Mouse (Mus musculus): Measurements from ENCODE around the gene Ldb1. TPM values are rescaled to one million over a fixed set of nuclear protein-coding genes. Genes with fewer than 3 reads are reported as not detected.
A peak's percentile ranks its signal among the peaks of the same experiment; 100 is the strongest.

Gene Ldb1
- polyA plus RNA-seq, 1 experiment from 2014 or later = 70.7 TPM

GRCm38 (mm10) chr19:46040149-46040902 lies 4.7 kb downstream of the Ldb1 start:
- 28% methylated on average over 14 of the region's 14 CpGs for WGBS
- Histone ChIP-seq H3K4me1 (replicated peaks; ENCODE audit: control insufficient read depth, insufficient read depth, low read length) (peaks cover 55% of the 10 kb centered on the region), H3K9ac (ENCODE audit: low read length) (peak overlapping the region; percentile 71)

DNA sequence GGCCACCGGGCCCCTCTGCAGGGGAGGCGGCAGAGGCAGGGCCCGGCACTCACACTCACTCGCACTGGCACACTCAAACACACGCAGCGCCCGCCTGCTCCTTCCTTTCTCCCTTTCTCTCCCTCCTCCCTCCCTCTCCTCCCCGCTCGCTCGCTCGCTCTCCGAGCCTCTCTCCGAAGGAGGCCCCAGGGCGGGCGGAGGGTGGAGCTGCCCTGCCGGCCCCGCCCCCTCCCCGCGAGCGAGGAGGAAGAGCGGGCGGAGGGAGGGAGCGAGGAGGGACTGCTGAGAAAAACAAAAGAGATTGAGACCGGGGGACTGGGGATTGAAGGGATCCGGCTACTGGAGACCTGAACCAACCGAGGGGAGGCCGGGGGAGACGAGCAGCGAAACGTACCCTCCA lies 5.5 kb downstream of the Ldb1 start:
- WGBS = under 1% methylated on average over 12 of the region's 30 CpGs

More at GRCm38 (mm10) chr19:46040149-46040902, 4.7 kb downstream of the Ldb1 start:
- H3K4me3 ChIP-seq (ENCODE audit: low read length) = peak overlapping the region; percentile 82
- peak overlapping the region; percentile 89 for H3K4me2 ChIP-seq (ENCODE audit: low read depth, low read length)
- no peaks in the 10 kb centered on the region for H3K27me3 ChIP-seq (ENCODE audit: control insufficient read depth, insufficient read depth, low read depth, low read length)
- H3K9me3 ChIP-seq (ENCODE audit: control insufficient read depth, low read length) = no peaks in the 10 kb centered on the region
- peak overlapping the region; percentile 98 for H3K27ac ChIP-seq (ENCODE audit: low read length)
- peaks cover 7% of the 10 kb centered on the region for H3K36me3 ChIP-seq (ENCODE audit: control insufficient read depth, insufficient read depth, low read length)
- ATAC-seq (ENCODE audit: low read depth) = no peak

GRCm38 (mm10) chr19:46038851-46039260 lies 6.2 kb downstream of the Ldb1 start:
- Histone ChIP-seq H3K4me2 (ENCODE audit: low read depth, low read length) (peak overlapping the region; percentile 89), H3K36me3 (ENCODE audit: control insufficient read depth, insufficient read depth, low read length) (peaks cover 21% of the 10 kb centered on the region), H3K9ac (ENCODE audit: low read length) (peak overlapping the region; percentile 89), H3K9me3 (ENCODE audit: control insufficient read depth, low read length) (no peaks in the 10 kb centered on the region), H3K4me1 (replicated peaks; ENCODE audit: control insufficient read depth, insufficient read depth, low read length) (peaks cover 55% of the 10 kb centered on the region), H3K4me3 (ENCODE audit: low read length) (peak overlapping the region; percentile 82), H3K27me3 (ENCODE audit: control insufficient read depth, insufficient read depth, low read depth, low read length) (no peaks in the 10 kb centered on the region), H3K27ac (ENCODE audit: low read length) (peak overlapping the region; percentile 98)
- under 1% methylated on average over 9 of the region's 17 CpGs for WGBS
- ATAC-seq (ENCODE audit: low read depth) = peak; percentile 26; the same call in 1 of the 2 replicates

More for the DNA sequence above, 5.5 kb downstream of the Ldb1 start:
- Histone ChIP-seq H3K4me2 (ENCODE audit: low read depth, low read length) (peak overlapping the region; percentile 89), H3K36me3 (ENCODE audit: control insufficient read depth, insufficient read depth, low read length) (peaks cover 15% of the 10 kb centered on the region), H3K4me1 (replicated peaks; ENCODE audit: control insufficient read depth, insufficient read depth, low read length) (peaks cover 55% of the 10 kb centered on the region), H3K27me3 (ENCODE audit: control insufficient read depth, insufficient read depth, low read depth, low read length) (no peaks in the 10 kb centered on the region), H3K27ac (ENCODE audit: low read length) (peak overlapping the region; percentile 98), H3K4me3 (ENCODE audit: low read length) (peak overlapping the region; percentile 82), H3K9ac (ENCODE audit: low read length) (peak overlapping the region; percentile 89), H3K9me3 (ENCODE audit: control insufficient read depth, low read length) (no peaks in the 10 kb centered on the region)
- peak; percentile 84 for ATAC-seq (ENCODE audit: low read depth)

- WGBS = 1% methylated on average over 13 of the region's 13 CpGs
- H3K9me3 ChIP-seq (ENCODE audit: control insufficient read depth, low read length) = no peaks in the 10 kb centered on the region
- peaks cover 50% of the 10 kb centered on the region for H3K4me1 ChIP-seq (replicated peaks; ENCODE audit: control insufficient read depth, insufficient read depth, low read length)
- H3K27me3 ChIP-seq (ENCODE audit: control insufficient read depth, insufficient read depth, low read depth, low read length) = no peaks in the 10 kb centered on the region
- no peak for ATAC-seq (ENCODE audit: low read depth)
- peak overlapping the region; percentile 98 for H3K27ac ChIP-seq (ENCODE audit: low read length)
- peak overlapping the region; percentile 82 for H3K4me3 ChIP-seq (ENCODE audit: low read length)
- peak overlapping the region; percentile 89 for H3K4me2 ChIP-seq (ENCODE audit: low read depth, low read length)
- peaks cover 28% of the 10 kb centered on the region for H3K36me3 ChIP-seq (ENCODE audit: control insufficient read depth, insufficient read depth, low read length)
- peak overlapping the region; percentile 89 for H3K9ac ChIP-seq (ENCODE audit: low read length)
Observed at GRCm38 (mm10) chr19:46037925-46038850, 6.8 kb downstream of the Ldb1 start.

DNA sequence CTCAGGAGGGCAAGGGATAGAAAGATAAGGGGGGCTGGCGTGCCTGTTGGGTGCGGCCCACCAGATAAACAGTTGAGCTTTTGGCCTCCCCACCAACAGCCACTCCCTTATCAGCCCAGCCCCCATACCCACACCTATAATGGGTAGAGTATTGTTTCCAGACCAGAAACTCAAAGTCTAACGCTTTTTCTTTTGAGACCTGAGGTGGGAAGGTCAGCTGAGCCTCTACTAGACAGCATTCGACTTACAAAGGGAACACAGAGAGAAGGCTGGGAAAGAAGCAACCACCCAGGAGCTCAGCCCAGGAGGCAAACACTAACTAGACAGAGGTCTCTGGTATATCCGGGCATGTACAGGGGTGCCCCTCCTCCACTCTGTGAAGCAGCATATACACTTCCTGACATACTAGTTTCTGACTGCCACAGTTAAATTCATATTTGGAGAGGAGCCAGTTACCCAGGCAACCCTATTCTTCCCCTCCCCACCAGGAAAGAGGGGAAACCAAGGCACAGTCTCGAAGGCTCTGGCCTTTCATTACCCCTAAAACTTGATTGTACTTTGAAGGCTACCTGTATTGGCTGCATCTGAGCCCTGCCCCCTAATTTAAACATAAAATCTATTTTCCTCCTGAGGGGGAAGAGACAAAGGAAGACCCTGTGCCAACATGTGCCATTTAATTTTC lies 7.6 kb downstream of the Ldb1 start:
- WGBS = 5% methylated on average over 6 of the region's 6 CpGs
- Histone ChIP-seq H3K4me3 (ENCODE audit: low read length) (peak overlapping the region; percentile 82), H3K9ac (ENCODE audit: low read length) (peak overlapping the region; percentile 89), H3K36me3 (ENCODE audit: control insufficient read depth, insufficient read depth, low read length) (peaks cover 35% of the 10 kb centered on the region), H3K27ac (ENCODE audit: low read length) (peak overlapping the region; percentile 98), H3K4me2 (ENCODE audit: low read depth, low read length) (peak overlapping the region; percentile 89), H3K9me3 (ENCODE audit: control insufficient read depth, low read length) (no peaks in the 10 kb centered on the region), H3K27me3 (ENCODE audit: control insufficient read depth, insufficient read depth, low read depth, low read length) (no peaks in the 10 kb centered on the region), H3K4me1 (replicated peaks; ENCODE audit: control insufficient read depth, insufficient read depth, low read length) (peaks cover 42% of the 10 kb centered on the region)
- ATAC-seq (ENCODE audit: low read depth) = peak; percentile 15; the same call in 1 of the 2 replicates

DNA sequence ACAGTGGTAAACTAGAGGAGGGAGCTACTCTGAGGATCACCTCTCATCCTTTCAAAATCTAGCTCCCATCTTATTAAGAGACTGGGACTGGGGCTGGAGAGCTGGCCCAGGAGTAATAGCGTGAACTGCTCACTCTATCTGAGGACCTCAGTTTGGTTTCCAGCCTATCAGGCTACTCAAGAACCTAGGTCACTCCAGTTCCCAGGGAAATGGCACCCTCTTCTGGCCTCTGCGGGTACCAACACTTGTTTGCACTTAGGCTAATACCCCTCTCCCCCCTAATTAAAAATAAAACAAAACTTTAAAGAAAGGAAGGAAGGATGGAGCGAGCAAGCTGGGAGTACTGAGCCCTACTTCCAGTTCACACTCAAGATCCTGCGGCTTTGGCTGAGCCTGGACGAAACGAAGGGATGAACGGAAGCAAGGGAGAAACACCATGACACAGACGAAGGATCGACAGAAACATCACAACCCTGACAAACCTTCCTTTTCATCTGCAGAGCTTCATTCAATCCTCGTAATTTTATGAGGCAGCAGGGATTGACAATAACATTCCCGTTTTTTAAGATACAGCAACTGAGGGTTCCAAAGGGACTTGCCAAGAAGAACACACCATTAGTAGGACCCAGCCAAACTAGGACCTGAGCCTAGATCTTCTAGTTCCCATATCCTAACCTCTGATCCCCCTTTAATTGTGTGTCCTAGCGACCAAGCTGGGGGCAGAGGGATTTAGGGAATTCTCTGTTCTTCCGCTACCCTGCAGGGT lies 8.4 kb downstream of the Ldb1 start:
- H3K4me3 ChIP-seq (ENCODE audit: low read length) = peak overlapping the region; percentile 82
- WGBS = 62% methylated on average over 13 of the region's 13 CpGs
- peaks cover 35% of the 10 kb centered on the region for H3K4me1 ChIP-seq (replicated peaks; ENCODE audit: control insufficient read depth, insufficient read depth, low read length)
- ATAC-seq (ENCODE audit: low read depth) = no peak
- H3K9me3 ChIP-seq (ENCODE audit: control insufficient read depth, low read length) = no peaks in the 10 kb centered on the region
- peak overlapping the region; percentile 89 for H3K4me2 ChIP-seq (ENCODE audit: low read depth, low read length)
- no peaks in the 10 kb centered on the region for H3K27me3 ChIP-seq (ENCODE audit: control insufficient read depth, insufficient read depth, low read depth, low read length)
- H3K36me3 ChIP-seq (ENCODE audit: control insufficient read depth, insufficient read depth, low read length) = peaks cover 42% of the 10 kb centered on the region
- H3K27ac ChIP-seq (ENCODE audit: low read length) = peak overlapping the region; percentile 98
- peak overlapping the region; percentile 89 for H3K9ac ChIP-seq (ENCODE audit: low read length)

- H3K4me3 ChIP-seq (ENCODE audit: low read length) = no peak overlapping the region
- ATAC-seq (ENCODE audit: low read depth) = no peak
- H3K4me1 ChIP-seq (replicated peaks; ENCODE audit: control insufficient read depth, insufficient read depth, low read length) = peaks cover 28% of the 10 kb centered on the region
- WGBS = 88% methylated on average over 13 of the region's 13 CpGs
- H3K27ac ChIP-seq (ENCODE audit: low read length) = no peak overlapping the region
- H3K27me3 ChIP-seq (ENCODE audit: control insufficient read depth, insufficient read depth, low read depth, low read length) = no peaks in the 10 kb centered on the region
- H3K9me3 ChIP-seq (ENCODE audit: control insufficient read depth, low read length) = no peaks in the 10 kb centered on the region
- H3K9ac ChIP-seq (ENCODE audit: low read length) = no peak overlapping the region
- H3K36me3 ChIP-seq (ENCODE audit: control insufficient read depth, insufficient read depth, low read length) = peaks cover 46% of the 10 kb centered on the region
- no peak overlapping the region for H3K4me2 ChIP-seq (ENCODE audit: low read depth, low read length)
Observed at GRCm38 (mm10) chr19:46035971-46036370, 9.0 kb downstream of the Ldb1 start.

GRCm38 (mm10) chr19:46033911-46034310 lies 11.1 kb downstream of the Ldb1 start:
- Histone ChIP-seq H3K27ac (ENCODE audit: low read length) (no peak overlapping the region), H3K4me1 (replicated peaks; ENCODE audit: control insufficient read depth, insufficient read depth, low read length) (peaks cover 14% of the 10 kb centered on the region), H3K9me3 (ENCODE audit: control insufficient read depth, low read length) (no peaks in the 10 kb centered on the region), H3K4me2 (ENCODE audit: low read depth, low read length) (no peak overlapping the region), H3K4me3 (ENCODE audit: low read length) (no peak overlapping the region), H3K9ac (ENCODE audit: low read length) (no peak overlapping the region), H3K36me3 (ENCODE audit: control insufficient read depth, insufficient read depth, low read length) (peaks cover 50% of the 10 kb centered on the region), H3K27me3 (ENCODE audit: control insufficient read depth, insufficient read depth, low read depth, low read length) (no peaks in the 10 kb centered on the region)
- WGBS = 91% methylated on average over 11 of the region's 11 CpGs
- no peak for ATAC-seq (ENCODE audit: low read depth)

All from lung, embryonic 16.5 days (tissue).